Mouse (Mus musculus) embryo, embryonic 9.5 days (tissue): ENCODE data around the gene Kcnk7.

Experiments used
- DNase-seq: peaks from one replicate; pipeline ENCODE4 v3.0.0-alpha.2; 2017; ENCODE audit errors: extremely low spot score

Kcnk7 gene

GRCm38 (mm10) chr19:5725767-5726515 lies 21.8 kb downstream of the Kcnk7 start, which contains the start of gene Ehbp1l1:
Ehbp1l1 (minus strand) TSS chr19:5726317.
- no peak for DNase-seq

GRCm38 (mm10) chr19:5726961-5727578 lies 22.9 kb downstream of the Kcnk7 start:
- DNase-seq, result no peak

- DNase-seq, result peak; percentile 86
These were observed 23.5 kb downstream of the Kcnk7 start for GRCm38 (mm10) chr19:5727701-5728100.

GRCm38 (mm10) chr19:5728631-5729443 lies 24.7 kb downstream of the Kcnk7 start:
- no peak for DNase-seq

GRCm38 (mm10) chr19:5729444-5729815 lies 25.3 kb downstream of the Kcnk7 start, which contains the start of gene Fam89b:
Fam89b (minus strand) TSS chr19:5729653.
- peak; percentile 89 for DNase-seq

GRCm38 (mm10) chr19:5730314-5731186 lies 26.4 kb downstream of the Kcnk7 start:
- DNase-seq, result no peak

GRCm38 (mm10) chr19:5731264-5731978 lies 27.3 kb downstream of the Kcnk7 start:
- DNase-seq, result peak; percentile 96

- DNase-seq, result no peak
These were observed 30.2 kb downstream of the Kcnk7 start for GRCm38 (mm10) chr19:5734325-5734724.

- no peak for DNase-seq
These were observed 35.3 kb downstream of the Kcnk7 start for GRCm38 (mm10) chr19:5739446-5739845.

- no peak for DNase-seq
These were observed 36.5 kb downstream of the Kcnk7 start, which contains the start of gene Ltbp3 for GRCm38 (mm10) chr19:5740320-5741317. Ltbp3 (plus strand) TSS chr19:5740904.

- DNase-seq, result peak; percentile 66
These were observed 37.6 kb downstream of the Kcnk7 start for GRCm38 (mm10) chr19:5741641-5742240.

- DNase-seq, result peak; percentile 57
These were observed 38.1 kb downstream of the Kcnk7 start for GRCm38 (mm10) chr19:5742241-5742641.

GRCm38 (mm10) chr19:5743576-5743975 lies 39.4 kb downstream of the Kcnk7 start:
- no peak for DNase-seq

- no peak for DNase-seq
These were observed 41.9 kb downstream of the Kcnk7 start for GRCm38 (mm10) chr19:5745756-5746710.

GRCm38 (mm10) chr19:5746907-5747363 lies 42.8 kb downstream of the Kcnk7 start:
- DNase-seq, result peak; percentile 65

- DNase-seq, result no peak
These were observed 45.3 kb downstream of the Kcnk7 start for GRCm38 (mm10) chr19:5749476-5749875.

GRCm38 (mm10) chr19:5750951-5751350 lies 46.8 kb downstream of the Kcnk7 start:
- no peak for DNase-seq

- peak; percentile 30 for DNase-seq
These were observed 47.6 kb downstream of the Kcnk7 start for GRCm38 (mm10) chr19:5751742-5752141.
